Mouse (Mus musculus) olfactory bulb, adult 2 months (tissue): ENCODE measurements around the gene Pde3a. TPM values are rescaled to one million over a fixed set of nuclear protein-coding genes. Genes with fewer than 3 reads are reported as not detected.
A peak's percentile ranks its signal among the peaks of the same experiment; 100 is the strongest.

Source experiments
- H3K27ac ChIP-seq: fragments of 200-500 bp; 2 replicates; pipeline ENCODE4 v1.5.1; 2012; ENCODE audit warnings: low read depth, low read length; ENCODE audit not compliant: insufficient read depth
- H3K4me1 ChIP-seq: fragments of 200-500 bp; 2 replicates; pipeline ENCODE4 v1.6.1; 2012; ENCODE audit warnings: low read length; ENCODE audit not compliant: control insufficient read depth, insufficient read depth
- H3K4me3 ChIP-seq: fragments of 200-500 bp; 2 replicates; pipeline ENCODE4 v1.5.1; 2012; ENCODE audit warnings: mild to moderate bottlenecking, low read depth, low read length, moderate library complexity; ENCODE audit not compliant: insufficient read depth
- CTCF ChIP-seq: fragments of 200-500 bp; IDR thresholded peaks from 2 replicates; pipeline ENCODE4 v1.5.1; 2012; ENCODE audit warnings: low read depth, mild to moderate bottlenecking, low read length, moderate library complexity; ENCODE audit not compliant: insufficient read depth
- POLR2A ChIP-seq: fragments of 200-500 bp; IDR thresholded peaks from 2 replicates; pipeline ENCODE4 v1.6.1; 2012; ENCODE audit warnings: mild to moderate bottlenecking, low read depth, low read length, moderate library complexity; ENCODE audit not compliant: insufficient read depth
- WGBS: fragments of 180-500 bp; shearing (Covaris S2); methylation state at CpG from one replicate; pipeline ENCODE4 v1.1.7; 2018; 5-methylcytosine and 5-hydroxymethylcytosine counted together
- polyA plus RNA-seq: library from polyadenylated mRNA; stranded (reverse); fragments of >200 nt; gene quantifications from 2 replicates; pipeline ENCODE4 v1.2.4, GENCODE M21; 2012; ENCODE audit warnings: low replicate concordance; ENCODE audit not compliant: missing spikeins, insufficient read depth, insufficient read length

Gene Pde3a
- polyA plus RNA-seq, 1 experiment, result not detected

GRCm38 (mm10) chr6:141232756-141233382 lies 16.2 kb upstream of the Pde3a start:
- TF ChIP-seq POLR2A (no peak), CTCF (no peak)
- H3K4me3 ChIP-seq, result no peak overlapping the region
- H3K4me1 ChIP-seq, result no peaks in the 10 kb centered on the region
- 82% methylated on average over 6 of the region's 6 CpGs for WGBS
- no peak overlapping the region for H3K27ac ChIP-seq

- Histone ChIP-seq H3K4me3 (no peak overlapping the region), H3K27ac (no peak overlapping the region), H3K4me1 (no peaks in the 10 kb centered on the region)
- WGBS, result 98% methylated on average over 1 of the region's 1 CpGs
- TF ChIP-seq POLR2A, result no peak
These were observed 7.3 kb upstream of the Pde3a start for GRCm38 (mm10) chr6:141241809-141242208.

GRCm38 (mm10) chr6:141245089-141245488 lies 4.0 kb upstream of the Pde3a start:
- H3K4me1 ChIP-seq, result peaks cover 3% of the 10 kb centered on the region
- WGBS, result 90% methylated on average over 4 of the region's 4 CpGs
- no peak overlapping the region for H3K4me3 ChIP-seq
- H3K27ac ChIP-seq, result no peak overlapping the region
- TF ChIP-seq CTCF, result no peak
- no peak for TF ChIP-seq POLR2A

GRCm38 (mm10) chr6:141246391-141246790 lies 2.7 kb upstream of the Pde3a start:
- H3K27ac ChIP-seq, result no peak overlapping the region
- H3K4me1 ChIP-seq, result peaks cover 6% of the 10 kb centered on the region
- TF ChIP-seq CTCF (no peak), POLR2A (no peak)
- 74% methylated on average over 6 of the region's 6 CpGs for WGBS
- no peak overlapping the region for H3K4me3 ChIP-seq

GRCm38 (mm10) chr6:141248081-141248480 lies 988 bp upstream of the Pde3a start:
- no peak for TF ChIP-seq CTCF
- no peak for TF ChIP-seq POLR2A
- H3K4me3 ChIP-seq, result peak overlapping the region; percentile 32; the same call in 1 of the 2 replicates
- no peak overlapping the region for H3K27ac ChIP-seq

GRCm38 (mm10) chr6:141249585-141250295 lies 671 bp downstream of the Pde3a start:
- TF ChIP-seq POLR2A (0 out of 2 replicates have a peak, but pooled peaks have one; percentile 0), CTCF (no peak; the same call in 1 of the 2 replicates)
- WGBS, result under 1% methylated on average over 68 of the region's 68 CpGs
- H3K27ac ChIP-seq, result no peak overlapping the region
- peaks cover 6% of the 10 kb centered on the region for H3K4me1 ChIP-seq
- H3K4me3 ChIP-seq, result peak overlapping the region; percentile 60

More at GRCm38 (mm10) chr6:141248081-141248480, 988 bp upstream of the Pde3a start:
- H3K4me1 ChIP-seq, result peaks cover 6% of the 10 kb centered on the region

GRCm38 (mm10) chr6:141250296-141250629 lies 1.2 kb downstream of the Pde3a start:
- Histone ChIP-seq H3K4me3 (peak overlapping the region; percentile 60), H3K4me1 (peaks cover 6% of the 10 kb centered on the region)
- TF ChIP-seq CTCF, result no peak
- no peak for TF ChIP-seq POLR2A

GRCm38 (mm10) chr6:141250984-141251383 lies 1.9 kb downstream of the Pde3a start:
- 65% methylated on average over 6 of the region's 6 CpGs for WGBS
- Histone ChIP-seq H3K4me3 (no peak overlapping the region), H3K4me1 (peaks cover 6% of the 10 kb centered on the region), H3K27ac (no peak overlapping the region)
- TF ChIP-seq POLR2A (no peak), CTCF (no peak)

More at GRCm38 (mm10) chr6:141250296-141250629, 1.2 kb downstream of the Pde3a start:
- H3K27ac ChIP-seq, result no peak overlapping the region
- 5% methylated on average over 22 of the region's 22 CpGs for WGBS

- H3K27ac ChIP-seq, result no peak overlapping the region
- TF ChIP-seq CTCF (no peak), POLR2A (no peak)
- H3K4me3 ChIP-seq, result no peak overlapping the region
- peaks cover 6% of the 10 kb centered on the region for H3K4me1 ChIP-seq
- WGBS, result 89% methylated on average over 7 of the region's 7 CpGs
These were observed 3.5 kb downstream of the Pde3a start for GRCm38 (mm10) chr6:141252520-141252919.
